Mouse (Mus musculus) hindbrain, embryonic 12.5 days (tissue): ENCODE measurements at regions not wholly inside any gene's neighbourhood (a gene's known extent, or its start where the extent isn't known, plus 50 kb on each side); places are given as distances from the start of the nearest gene placed in this dataset.
A peak's percentile ranks its signal among the peaks of the same experiment; 100 is the strongest.

Experiments
- ATAC-seq: fragments of 200-750 bp; cut with Nextera tagmentation; 2 replicates; pipeline ENCODE4 v1.8.0; 2017; ENCODE audit warnings: moderate TSS enrichment; ENCODE audit not compliant: low FRiP score
- H3K27ac ChIP-seq: fragments of 300-500 bp; sonication (generic); 2 replicates; pipeline ENCODE4 v1.5.1; 2016; ENCODE audit warnings: mild to moderate bottlenecking
- H3K27me3 ChIP-seq: fragments of 300-500 bp; sonication (generic); 2 replicates; pipeline ENCODE4 v1.6.1; 2016; ENCODE audit warnings: mild to moderate bottlenecking
- H3K36me3 ChIP-seq: fragments of 300-500 bp; sonication (generic); 2 replicates; pipeline ENCODE4 v1.6.1; 2016; ENCODE audit warnings: mild to moderate bottlenecking
- H3K4me1 ChIP-seq: fragments of 300-500 bp; sonication (generic); 2 replicates; pipeline ENCODE4 v1.6.1; 2016
- H3K4me2 ChIP-seq: fragments of 300-500 bp; sonication (generic); replicated peaks from 2 replicates; pipeline ENCODE4 v1.6.1; 2016; ENCODE audit warnings: mild to moderate bottlenecking
- H3K4me3 ChIP-seq: fragments of 300-500 bp; sonication (generic); 2 replicates; pipeline ENCODE4 v1.5.1; 2016; ENCODE audit warnings: mild to moderate bottlenecking
- H3K9ac ChIP-seq: fragments of 300-500 bp; sonication (generic); 2 replicates; pipeline ENCODE4 v1.6.1; 2016; ENCODE audit warnings: mild to moderate bottlenecking, moderate library complexity
- H3K9me3 ChIP-seq: fragments of 300-500 bp; sonication (generic); replicated peaks from 2 replicates; pipeline ENCODE4 v1.6.1; 2016; ENCODE audit warnings: mild to moderate bottlenecking
- WGBS: fragments of 180-500 bp; shearing (Covaris S2); methylation state at CpG from one replicate; pipeline ENCODE4 v1.1.7; 2016; 5-methylcytosine and 5-hydroxymethylcytosine counted together

DNA sequence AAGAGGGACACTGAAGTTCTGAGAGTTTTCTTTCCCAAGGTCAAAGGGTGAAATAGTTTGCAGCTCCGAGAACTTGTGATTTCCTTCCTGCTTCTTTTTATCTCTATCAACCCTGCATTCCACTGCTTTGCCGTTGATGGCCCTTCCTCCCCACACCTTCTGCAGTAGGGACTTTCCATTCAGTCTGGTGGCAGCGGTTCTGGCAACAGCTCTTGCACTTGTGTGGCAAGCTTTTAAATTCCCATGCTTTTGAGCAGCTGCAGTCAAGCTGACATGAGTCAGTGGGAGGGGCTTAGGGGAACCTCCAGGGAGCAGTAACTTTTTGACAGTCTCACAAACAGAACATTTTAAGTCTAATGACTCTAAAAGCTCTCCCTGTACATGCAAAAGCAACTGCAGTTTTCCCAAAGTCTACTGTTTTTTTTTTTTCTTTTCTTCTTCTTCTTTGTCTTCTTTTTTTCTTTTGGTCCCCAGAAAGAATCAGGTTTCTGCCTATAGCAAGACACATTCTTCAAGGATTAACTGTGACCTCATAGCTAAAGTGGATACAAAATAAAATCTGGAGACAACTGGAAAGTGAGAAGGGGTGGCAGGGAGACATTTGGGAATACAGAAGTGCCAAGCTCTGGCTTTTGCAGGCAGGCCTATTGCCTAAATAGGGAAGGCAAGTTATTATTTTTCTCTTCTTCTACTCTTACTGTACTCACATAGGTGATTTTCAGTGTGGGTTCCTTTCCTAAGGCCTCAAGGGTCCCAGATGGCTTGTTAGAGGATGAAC lies 162.8 kb upstream of the Ccdc54 start:
- H3K36me3 ChIP-seq: no peaks in the 10 kb centered on the region
- H3K9ac ChIP-seq: no peak overlapping the region
- no peak overlapping the region for H3K27ac ChIP-seq
- H3K9me3 ChIP-seq: no peaks in the 10 kb centered on the region
- H3K27me3 ChIP-seq: no peaks in the 10 kb centered on the region
- WGBS: 22% methylated on average over 3 of the region's 3 CpGs
- no peak overlapping the region for H3K4me3 ChIP-seq
- 0 out of 2 replicates have a peak, but pooled peaks cover 2% of the 10 kb centered on the region for H3K4me1 ChIP-seq
- no peak overlapping the region for H3K4me2 ChIP-seq
- ATAC-seq: no peak

DNA sequence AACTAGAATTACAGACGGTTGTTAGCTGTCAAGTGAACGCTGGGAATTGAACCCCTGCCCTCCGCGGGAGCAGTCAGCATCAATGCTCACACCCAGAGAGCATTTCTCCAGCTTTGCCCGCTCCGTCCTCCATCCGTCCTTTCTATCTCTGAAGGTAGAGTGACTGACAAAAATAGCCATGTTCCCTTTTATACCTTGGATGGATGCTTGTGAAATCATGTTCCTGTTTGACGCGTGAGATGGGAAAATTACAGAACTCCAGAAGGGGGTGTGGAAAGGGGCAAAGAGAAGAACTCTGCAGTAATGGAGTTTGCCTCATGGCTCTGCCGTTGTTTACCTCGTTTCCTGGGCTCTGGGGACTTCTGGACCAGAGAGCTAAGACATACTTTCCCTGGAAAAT lies 162.1 kb upstream of the Ccdc54 start:
- Histone ChIP-seq H3K9ac (no peak overlapping the region), H3K4me2 (no peak overlapping the region), H3K4me3 (no peak overlapping the region), H3K27me3 (no peaks in the 10 kb centered on the region), H3K27ac (no peak overlapping the region), H3K9me3 (no peaks in the 10 kb centered on the region), H3K4me1 (0 out of 2 replicates have a peak, but pooled peaks cover 2% of the 10 kb centered on the region), H3K36me3 (no peaks in the 10 kb centered on the region)
- ATAC-seq: no peak
- 81% methylated on average over 11 of the region's 11 CpGs for WGBS

DNA sequence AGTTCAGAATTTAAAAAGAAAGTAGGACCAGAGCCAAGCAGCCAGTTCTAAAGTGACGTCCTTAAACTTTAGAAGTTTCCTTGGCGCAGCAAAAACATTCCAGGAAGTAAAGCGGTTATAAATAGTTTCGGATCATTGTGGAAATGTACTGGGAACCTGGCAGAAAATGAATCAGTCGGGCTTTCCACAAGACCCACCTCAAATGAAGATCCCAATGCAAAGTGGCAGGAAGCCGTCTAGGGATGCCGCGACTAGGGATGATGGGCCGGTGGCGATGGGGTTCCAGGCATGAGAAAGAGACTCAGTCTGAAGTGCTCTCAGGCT lies 161.3 kb upstream of the Ccdc54 start:
- ATAC-seq: no peak
- Histone ChIP-seq H3K4me2 (no peak overlapping the region), H3K27ac (0 out of 2 replicates have a peak overlapping the region, but pooled peaks have one; percentile 30), H3K36me3 (no peaks in the 10 kb centered on the region), H3K4me3 (no peak overlapping the region), H3K9ac (no peak overlapping the region), H3K9me3 (no peaks in the 10 kb centered on the region), H3K27me3 (no peaks in the 10 kb centered on the region), H3K4me1 (0 out of 2 replicates have a peak, but pooled peaks cover 2% of the 10 kb centered on the region)
- 82% methylated on average over 10 of the region's 10 CpGs for WGBS

DNA sequence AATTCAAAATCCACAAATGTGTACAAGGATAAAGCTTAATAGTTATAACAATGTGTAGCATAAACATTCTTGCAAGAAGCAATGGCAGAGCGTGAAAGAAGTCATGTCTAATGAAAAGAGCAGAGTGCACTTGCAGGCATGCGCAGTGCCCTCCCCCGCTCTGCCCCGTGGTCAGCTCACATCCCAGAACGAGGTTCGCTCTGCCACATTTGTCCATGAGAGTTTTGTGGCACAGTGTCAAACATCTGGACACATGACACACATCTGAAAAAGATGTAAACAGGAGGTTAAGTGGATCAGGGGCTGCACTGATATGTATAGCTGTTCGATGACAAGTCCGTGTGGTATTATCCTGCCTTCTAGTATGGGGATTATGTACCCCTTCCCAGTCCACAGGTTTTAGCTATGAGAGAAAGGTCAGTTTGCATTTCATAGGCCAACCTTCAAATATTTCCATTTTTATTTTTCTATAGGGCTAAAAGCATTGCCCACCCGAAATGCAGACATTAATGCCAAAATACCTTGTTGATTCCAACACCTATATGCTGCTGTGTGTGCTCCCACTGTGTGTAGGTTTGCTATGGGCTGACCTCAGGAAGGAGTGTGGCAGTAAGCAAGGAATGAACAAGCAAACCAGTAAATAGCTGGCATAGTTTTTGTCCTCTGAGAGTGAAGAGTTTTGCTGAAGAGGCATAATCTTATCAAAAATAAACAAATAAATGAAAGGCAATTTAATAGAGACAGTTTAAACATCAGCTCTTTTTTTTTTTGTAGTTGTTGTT lies 160.7 kb upstream of the Ccdc54 start:
- 87% methylated on average over 9 of the region's 9 CpGs for WGBS

DNA sequence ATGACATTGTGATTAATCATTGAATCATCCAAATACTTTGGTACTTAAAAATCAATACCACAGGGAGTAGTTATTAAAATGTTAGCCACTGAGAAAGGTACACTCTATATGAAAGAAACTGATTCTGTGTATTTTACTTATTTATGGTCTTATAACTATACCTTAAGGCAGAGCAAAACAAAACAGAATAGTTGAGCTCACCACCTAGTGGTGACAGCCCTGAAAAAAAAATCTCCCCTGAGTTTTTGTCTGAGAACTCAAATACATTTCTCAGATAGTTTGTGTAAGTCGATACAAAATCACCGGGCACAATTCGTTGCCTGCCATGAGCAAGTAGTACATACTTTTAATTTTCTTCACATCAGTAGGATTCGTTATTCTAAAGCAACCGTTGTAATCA lies 156.7 kb upstream of the Ccdc54 start:
- H3K4me1 ChIP-seq: no peaks in the 10 kb centered on the region
- no peaks in the 10 kb centered on the region for H3K9me3 ChIP-seq
- 89% methylated on average over 5 of the region's 5 CpGs for whole genome bisulfite sequencing
- ATAC-seq: no peak
- H3K9ac ChIP-seq: no peak overlapping the region
- H3K4me3 ChIP-seq: no peak overlapping the region
- no peak overlapping the region for H3K4me2 ChIP-seq
- H3K27ac ChIP-seq: no peak overlapping the region
- no peaks in the 10 kb centered on the region for H3K36me3 ChIP-seq
- no peaks in the 10 kb centered on the region for H3K27me3 ChIP-seq

More for the DNA sequence above, 160.7 kb upstream of the Ccdc54 start:
- Histone ChIP-seq H3K4me3 (no peak overlapping the region), H3K4me2 (no peak overlapping the region), H3K27me3 (no peaks in the 10 kb centered on the region), H3K9ac (no peak overlapping the region), H3K27ac (no peak overlapping the region), H3K9me3 (no peaks in the 10 kb centered on the region), H3K4me1 (0 out of 2 replicates have a peak, but pooled peaks cover 2% of the 10 kb centered on the region), H3K36me3 (no peaks in the 10 kb centered on the region)
- no peak for ATAC-seq

DNA sequence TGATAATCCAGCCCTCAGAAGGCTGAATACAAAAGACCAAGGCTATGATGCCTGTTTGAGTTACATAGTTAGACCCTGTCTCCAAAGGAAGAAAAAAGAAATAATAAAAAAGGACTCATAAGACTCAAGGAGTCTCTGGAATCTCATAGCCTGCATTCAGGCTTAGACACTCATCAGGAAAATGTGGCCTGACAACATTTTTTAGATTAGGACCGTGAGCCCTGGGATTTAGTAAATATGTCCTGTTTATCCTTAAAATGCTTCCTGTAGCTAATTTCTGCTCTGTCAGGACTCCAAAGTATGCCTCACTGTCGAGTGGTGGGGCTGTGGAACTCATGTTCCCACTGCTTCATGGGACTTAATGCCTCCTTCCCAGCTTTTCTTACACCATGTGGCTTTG lies 154.8 kb upstream of the Ccdc54 start:
- Histone ChIP-seq H3K27me3 (no peaks in the 10 kb centered on the region), H3K4me2 (no peak overlapping the region), H3K9ac (no peak overlapping the region), H3K4me1 (no peaks in the 10 kb centered on the region), H3K9me3 (no peaks in the 10 kb centered on the region), H3K27ac (no peak overlapping the region), H3K36me3 (no peaks in the 10 kb centered on the region), H3K4me3 (no peak overlapping the region)
- WGBS: 77% methylated on average over 2 of the region's 2 CpGs
- no peak for ATAC-seq

DNA sequence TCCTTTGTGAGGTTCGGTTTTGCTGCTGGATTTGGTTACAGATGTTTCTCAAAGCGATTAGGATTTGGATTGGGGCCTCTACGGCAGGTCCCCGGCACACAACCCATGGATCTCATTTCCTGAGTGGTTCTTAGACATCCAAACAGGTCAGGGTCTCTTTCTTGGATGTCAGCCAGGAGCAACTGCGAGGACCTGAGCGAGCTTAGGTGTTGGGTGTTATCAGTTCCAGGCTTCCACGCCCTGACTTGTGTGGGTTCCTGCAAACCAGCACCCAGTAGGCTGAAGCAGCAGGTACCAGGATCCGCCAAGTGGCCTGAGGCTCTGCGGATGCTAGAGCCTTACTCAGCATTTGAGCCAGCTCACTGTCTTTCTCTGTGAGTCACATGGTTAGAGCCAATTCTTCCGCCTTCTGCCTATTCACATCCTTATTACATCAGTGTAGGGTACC lies 146.5 kb upstream of the Ccdc54 start:
- ATAC-seq: no peak
- H3K27ac ChIP-seq: no peak overlapping the region
- 34% methylated on average over 10 of the region's 10 CpGs for WGBS

DNA sequence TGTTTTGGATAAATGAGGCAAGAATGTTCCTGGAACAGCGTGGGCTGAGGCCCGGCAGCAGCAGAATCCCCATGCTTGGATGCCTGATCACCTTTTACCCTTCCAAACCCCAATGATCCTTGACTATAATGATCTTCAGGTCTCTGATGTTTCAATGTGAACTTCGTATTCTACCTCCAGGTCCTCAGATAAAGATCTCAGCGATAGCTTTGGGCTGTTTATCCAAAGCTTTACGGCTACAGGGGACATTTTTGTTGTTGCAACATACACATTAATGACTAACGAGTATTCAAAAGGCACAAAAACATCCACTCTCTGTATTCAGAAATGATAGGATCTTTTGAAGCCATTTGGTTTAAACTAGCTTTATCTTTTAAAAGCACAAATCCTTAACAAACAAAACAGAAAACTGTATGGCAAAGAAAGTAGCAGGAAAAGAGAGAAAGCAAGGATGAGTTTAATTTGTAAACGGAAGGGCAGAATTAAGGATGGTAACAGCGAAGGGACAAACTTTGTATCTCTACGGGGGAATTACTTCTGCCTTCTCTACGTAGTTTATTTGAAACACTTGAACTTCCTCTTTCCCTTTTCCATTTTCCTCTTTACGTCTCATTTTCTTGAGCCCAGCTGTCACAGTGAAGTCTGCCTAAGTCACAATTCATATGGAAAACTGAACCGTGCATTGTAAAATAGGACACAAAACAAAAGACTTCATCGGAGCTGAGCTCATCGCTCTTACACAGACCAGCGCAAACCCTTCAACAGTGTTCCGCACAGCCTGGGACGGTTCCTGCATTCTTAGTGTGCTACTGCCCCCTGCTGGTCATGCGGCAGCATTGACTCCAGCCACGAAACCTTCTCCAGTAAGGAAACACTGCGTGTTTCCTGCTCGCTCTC lies 145.4 kb upstream of the Ccdc54 start:
- H3K4me1 ChIP-seq: peaks cover 6% of the 10 kb centered on the region
- H3K9ac ChIP-seq: peak overlapping the region; percentile 33; the same call in 1 of the 2 replicates
- H3K36me3 ChIP-seq: no peaks in the 10 kb centered on the region
- peaks cover 10% of the 10 kb centered on the region for H3K27me3 ChIP-seq
- peak; percentile 86 for ATAC-seq
- H3K27ac ChIP-seq: no peak overlapping the region
- H3K4me2 ChIP-seq: peak overlapping the region; percentile 57
- H3K9me3 ChIP-seq: no peaks in the 10 kb centered on the region
- H3K4me3 ChIP-seq: peak overlapping the region; percentile 35
- WGBS: 9% methylated on average over 21 of the region's 21 CpGs

More for the DNA sequence above, 146.5 kb upstream of the Ccdc54 start:
- H3K9me3 ChIP-seq: no peaks in the 10 kb centered on the region
- no peaks in the 10 kb centered on the region for H3K36me3 ChIP-seq
- H3K9ac ChIP-seq: peak overlapping the region; percentile 20; the same call in 1 of the 2 replicates
- peak overlapping the region; percentile 35 for H3K4me3 ChIP-seq
- peaks cover 9% of the 10 kb centered on the region for H3K27me3 ChIP-seq
- peak overlapping the region; percentile 57 for H3K4me2 ChIP-seq
- peaks cover 4% of the 10 kb centered on the region for H3K4me1 ChIP-seq

DNA sequence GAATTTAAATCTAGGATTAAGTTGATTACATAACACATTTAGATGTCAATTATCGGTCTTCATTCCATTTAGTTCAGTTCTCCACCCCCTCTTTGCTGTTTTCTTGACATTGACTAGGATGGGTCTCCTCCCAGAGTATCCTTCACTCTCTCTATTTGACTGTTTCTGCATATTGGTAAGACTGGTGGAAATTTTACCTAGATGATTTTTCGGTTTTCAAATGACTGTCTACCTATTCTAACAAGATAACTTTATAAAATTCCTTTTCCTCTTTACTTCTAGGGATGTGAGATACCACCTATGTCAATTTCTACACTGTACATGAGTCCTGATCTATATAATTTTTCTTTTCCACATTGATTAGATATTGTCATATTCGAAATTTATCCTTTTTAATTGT lies 142.4 kb upstream of the Ccdc54 start:
- Histone ChIP-seq H3K4me2 (no peak overlapping the region), H3K9me3 (no peaks in the 10 kb centered on the region), H3K27me3 (peaks cover 12% of the 10 kb centered on the region), H3K4me1 (peaks cover 7% of the 10 kb centered on the region), H3K4me3 (no peak overlapping the region), H3K27ac (no peak overlapping the region), H3K9ac (no peak overlapping the region), H3K36me3 (no peaks in the 10 kb centered on the region)
- WGBS: 96% methylated on average over 3 of the region's 3 CpGs
- ATAC-seq: no peak

DNA sequence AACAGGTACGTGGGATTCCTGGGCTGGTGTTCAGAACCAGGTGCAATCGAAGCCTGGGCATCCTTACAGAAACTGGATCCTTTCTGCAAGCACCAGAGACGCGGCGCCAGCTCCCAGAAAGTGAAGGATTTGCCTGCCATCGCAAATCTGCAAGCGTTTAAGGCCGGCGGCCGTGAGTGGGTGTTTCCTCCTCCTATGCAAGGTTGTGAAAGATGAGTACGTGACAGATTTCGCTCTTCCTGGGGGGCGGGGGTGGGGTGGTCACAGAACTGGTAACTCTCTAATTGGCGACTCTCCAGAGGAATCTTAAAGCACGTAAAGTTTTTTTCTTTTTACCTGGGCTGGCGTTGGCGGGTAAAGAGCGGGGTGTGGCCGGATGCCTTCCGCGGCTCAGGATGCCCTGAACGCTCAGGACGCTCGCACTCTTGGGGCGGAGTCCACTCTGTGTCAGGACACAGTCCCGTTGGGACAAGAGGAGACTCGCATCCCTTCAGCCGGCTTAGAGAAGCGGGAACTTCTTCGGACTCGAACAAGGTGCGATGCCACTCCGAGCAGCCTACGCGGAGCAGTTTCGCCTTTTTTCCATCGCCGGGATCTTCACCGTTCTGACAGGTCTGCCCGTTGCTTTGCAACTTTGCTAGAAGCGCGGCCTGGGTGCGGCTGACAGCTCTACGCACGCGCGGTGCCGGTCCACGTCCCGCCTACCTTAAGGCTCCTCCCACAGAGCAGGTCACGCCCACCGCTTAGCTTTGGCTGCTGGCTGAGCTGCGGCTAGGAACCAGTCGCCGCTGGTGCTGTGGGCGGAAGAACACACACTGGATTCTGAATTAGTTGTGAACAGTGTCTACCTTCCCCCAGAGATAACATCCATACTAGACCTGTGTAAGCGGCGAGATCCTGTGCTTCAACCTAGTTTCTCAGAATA lies 141.4 kb upstream of the Ccdc54 start:
- under 1% methylated on average over 58 of the region's 58 CpGs for WGBS
- no peak overlapping the region for H3K27ac ChIP-seq
- peaks cover 6% of the 10 kb centered on the region for H3K4me1 ChIP-seq
- peaks cover 8% of the 10 kb centered on the region for H3K27me3 ChIP-seq
- H3K4me3 ChIP-seq: peak overlapping the region; percentile 68
- no peaks in the 10 kb centered on the region for H3K36me3 ChIP-seq
- no peaks in the 10 kb centered on the region for H3K9me3 ChIP-seq
- peak overlapping the region; percentile 63 for H3K9ac ChIP-seq
- ATAC-seq: peak; percentile 97
- peak overlapping the region; percentile 89 for H3K4me2 ChIP-seq

DNA sequence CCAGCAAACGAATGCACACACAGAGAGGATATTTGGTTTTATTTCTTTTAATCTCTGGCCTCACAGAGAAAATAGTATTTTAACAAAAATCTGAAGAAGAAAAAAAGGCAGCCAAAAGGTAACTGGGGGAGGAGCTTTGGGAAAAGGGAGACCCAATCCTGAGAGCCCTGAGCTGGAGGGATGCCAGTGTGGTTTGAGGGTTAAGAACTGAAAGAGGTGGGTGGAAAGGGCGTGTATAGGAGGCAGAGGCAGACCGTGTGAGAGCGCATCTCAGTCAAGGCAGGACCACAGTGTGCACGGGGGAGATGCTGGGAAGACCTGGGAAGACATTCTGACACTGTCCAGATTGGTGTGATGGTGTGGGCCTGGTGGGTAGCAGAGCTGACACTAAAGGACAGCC lies 138.4 kb upstream of the Ccdc54 start:
- Histone ChIP-seq H3K36me3 (no peaks in the 10 kb centered on the region), H3K9ac (no peak overlapping the region), H3K27ac (no peak overlapping the region), H3K4me2 (no peak overlapping the region), H3K9me3 (no peaks in the 10 kb centered on the region), H3K4me1 (peaks cover 3% of the 10 kb centered on the region; the same call in 1 of the 2 replicates), H3K27me3 (0 out of 2 replicates have a peak, but pooled peaks cover 5% of the 10 kb centered on the region), H3K4me3 (no peak overlapping the region)
- WGBS: 60% methylated on average over 5 of the region's 5 CpGs
- ATAC-seq: no peak
